Mouse (Mus musculus) hindbrain, embryonic 11.5 days (tissue): ENCODE data around the gene Mcm3. TPM values are rescaled to one million over a fixed set of nuclear protein-coding genes. Genes with fewer than 3 reads are reported as not detected.
A peak's percentile ranks its signal among the peaks of the same experiment; 100 is the strongest.

Experiments
- ATAC-seq: fragments of 200-750 bp; cut with Nextera tagmentation; 2 replicates; pipeline ENCODE4 v1.8.0; 2017; ENCODE audit warnings: mild to moderate bottlenecking, moderate TSS enrichment, moderate library complexity; ENCODE audit not compliant: low FRiP score
- DNase-seq: peaks from one replicate; pipeline ENCODE4 v3.0.0-alpha.2; 2015; ENCODE audit warnings: low spot score
- H3K27ac ChIP-seq: fragments of 300-500 bp; sonication (generic); 2 replicates; pipeline ENCODE4 v1.5.1; 2014; ENCODE audit warnings: mild to moderate bottlenecking, low read depth, low read length
- H3K27me3 ChIP-seq: fragments of 300-500 bp; sonication (generic); 2 replicates; pipeline ENCODE4 v1.6.1; 2014; ENCODE audit warnings: mild to moderate bottlenecking, low read length, moderate library complexity, mixed read lengths; ENCODE audit not compliant: control insufficient read depth, insufficient read depth
- H3K36me3 ChIP-seq: fragments of 300-500 bp; sonication (generic); 2 replicates; pipeline ENCODE4 v1.6.1; 2014; ENCODE audit warnings: mild to moderate bottlenecking, low read length, moderate library complexity, mixed read lengths; ENCODE audit not compliant: control insufficient read depth, insufficient read depth
- H3K4me1 ChIP-seq: fragments of 300-500 bp; sonication (generic); replicated peaks from 2 replicates; pipeline ENCODE4 v1.6.1; 2014; ENCODE audit warnings: low read length, mixed read lengths; ENCODE audit not compliant: control insufficient read depth, insufficient read depth
- H3K4me2 ChIP-seq: fragments of 300-500 bp; sonication (generic); replicated peaks from 2 replicates; pipeline ENCODE4 v1.6.1; 2014; ENCODE audit warnings: mild to moderate bottlenecking, low read depth, low read length
- H3K4me3 ChIP-seq: fragments of 300-500 bp; sonication (generic); 2 replicates; pipeline ENCODE4 v1.5.1; 2014; ENCODE audit warnings: low read depth, low read length
- H3K9ac ChIP-seq: fragments of 300-500 bp; sonication (generic); 2 replicates; pipeline ENCODE4 v1.6.1; 2014; ENCODE audit warnings: low read depth, low read length
- H3K9me3 ChIP-seq: fragments of 300-500 bp; sonication (generic); 2 replicates; pipeline ENCODE4 v1.6.1; 2016; ENCODE audit warnings: low read length; ENCODE audit not compliant: control insufficient read depth
- WGBS: fragments of 180-500 bp; shearing (Covaris S2); extraction: QIAGEN DNeasy Blood & Tissue Kit; methylation state at CpG from one replicate; pipeline ENCODE4 v1.1.7; 2014; 5-methylcytosine and 5-hydroxymethylcytosine counted together
- polyA plus RNA-seq: library from polyadenylated mRNA; unstranded; fragments of >200 nt; fragmentation: Nextera tagmentation; extraction: Ambion mirVana; gene quantifications from 2 replicates; pipeline ENCODE4 v1.2.1, GENCODE M21; 2014

Gene Mcm3
- 152 and 168 TPM in 2 replicates for polyA plus RNA-seq

DNA sequence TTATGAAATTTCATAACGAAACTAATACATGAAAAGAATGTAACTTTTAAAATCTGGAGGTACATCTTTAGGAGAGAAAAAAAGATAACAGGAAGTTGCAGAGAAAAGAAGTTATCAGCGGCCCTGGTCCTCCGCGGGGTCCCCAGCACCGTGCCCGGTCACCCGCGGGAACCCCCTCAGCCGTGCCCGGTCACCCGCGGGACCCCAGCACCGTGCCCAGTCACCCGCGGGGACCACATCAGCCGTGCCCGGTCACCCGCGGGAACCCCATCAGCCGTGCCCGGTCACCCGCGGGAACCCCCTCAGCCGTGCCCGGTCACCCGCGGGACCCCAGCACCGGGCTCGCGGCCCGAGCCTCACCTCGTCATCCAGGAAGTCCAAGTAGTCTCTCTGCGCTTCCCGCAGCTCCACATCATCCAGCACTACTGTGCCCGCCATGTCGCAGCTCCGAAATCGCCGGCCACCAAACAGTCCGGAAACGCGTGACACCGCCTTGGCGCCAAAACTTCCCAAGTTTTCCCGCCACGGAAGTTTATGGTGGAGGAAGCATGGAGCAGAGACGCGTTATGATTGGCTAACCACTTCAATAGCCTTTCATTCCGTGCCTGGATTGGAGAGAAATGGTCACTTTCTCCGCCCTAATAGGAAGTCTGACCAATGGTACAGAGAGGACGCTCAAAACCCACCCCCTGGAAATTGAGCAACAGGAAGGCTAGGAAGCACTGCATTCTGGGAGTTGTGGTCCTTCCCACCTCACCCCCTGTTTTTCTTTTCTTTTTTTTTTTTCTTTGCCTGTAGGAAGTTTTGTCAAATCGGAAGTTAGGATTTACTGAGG, at the start of gene Mcm3:
Gene Mcm3, minus strand, starts transcription at position 542 of the 835 bp plus-strand sequence.
- H3K27ac ChIP-seq, result no peak within 1 kb of the TSS
- no peaks in the 10 kb centered on the region for H3K27me3 ChIP-seq
- H3K4me2 ChIP-seq, result peak within 1 kb of the TSS; percentile 71
- WGBS, result under 1% methylated on average over 49 of the region's 52 CpGs
- H3K4me3 ChIP-seq, result peak within 1 kb of the TSS; percentile 81
- peaks cover 5% of the 10 kb centered on the region; the same call in 1 of the 2 replicates for H3K36me3 ChIP-seq
- no peaks in the 10 kb centered on the region for H3K9me3 ChIP-seq
- no peaks in the 10 kb centered on the region for H3K4me1 ChIP-seq
- peak within 1 kb of the TSS; percentile 67 for H3K9ac ChIP-seq
- peak; percentile 100 for ATAC-seq
- DNase-seq, result peak; percentile 94

DNA sequence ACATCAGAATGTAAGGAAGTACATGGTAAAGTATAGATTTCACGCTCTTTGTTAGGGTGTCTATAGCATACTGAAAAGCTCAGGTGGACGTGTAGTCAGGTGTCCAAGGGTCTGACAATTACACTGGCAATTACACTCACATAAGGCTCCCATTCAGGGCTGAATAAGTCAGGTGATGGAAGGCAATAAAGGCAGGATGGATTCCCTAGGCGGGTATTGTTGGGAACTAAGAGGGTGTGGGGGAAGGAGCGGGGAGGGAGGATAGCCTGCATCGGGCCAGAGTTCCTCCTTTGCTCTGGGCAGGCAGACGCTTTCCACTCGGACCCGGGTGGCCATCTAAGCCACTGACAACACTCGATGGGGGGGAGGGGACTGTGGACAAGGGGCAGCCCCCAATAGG, 47.9 kb upstream of the Mcm3 start:
- ATAC-seq, result peak; percentile 58
- Histone ChIP-seq H3K36me3 (no peaks in the 10 kb centered on the region), H3K4me3 (no peak overlapping the region), H3K27ac (peak overlapping the region; percentile 86), H3K4me1 (no peaks in the 10 kb centered on the region; the same call in 1 of the 2 replicates), H3K27me3 (no peaks in the 10 kb centered on the region), H3K9ac (no peak overlapping the region), H3K4me2 (no peak overlapping the region), H3K9me3 (no peaks in the 10 kb centered on the region)
- peak; percentile 41 for DNase-seq
- WGBS, result 34% methylated on average over 9 of the region's 9 CpGs

DNA sequence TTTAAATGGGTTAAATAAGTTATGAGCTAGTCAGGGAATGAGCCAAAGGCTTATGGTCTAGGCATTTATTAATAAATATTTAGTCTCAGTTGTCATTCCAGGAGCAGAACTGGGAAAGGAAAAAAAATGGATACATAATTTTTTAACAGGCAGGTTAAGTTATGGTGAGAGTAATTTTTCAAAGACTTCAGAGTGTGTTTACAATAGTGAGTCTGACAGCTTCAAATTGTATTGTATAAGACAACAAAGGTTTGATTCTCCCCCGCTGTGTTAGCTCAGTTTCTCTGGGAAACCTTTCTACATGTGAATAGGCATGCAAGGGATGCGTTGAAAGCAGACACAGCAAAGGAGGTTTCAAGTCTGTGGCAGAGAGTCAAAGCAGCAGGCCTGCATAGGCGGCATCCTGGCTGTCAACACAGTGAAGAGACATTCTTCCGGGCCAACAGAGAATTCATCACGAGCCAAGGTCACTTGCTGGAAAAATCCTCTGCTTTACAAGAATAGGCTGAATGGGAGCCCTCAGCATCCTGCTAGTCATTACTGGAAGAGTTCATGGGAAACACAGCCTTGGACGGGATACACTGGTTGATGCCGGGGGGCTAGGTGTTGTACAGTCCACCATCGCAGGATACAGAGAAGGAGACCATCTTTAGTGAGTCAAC, 47.3 kb upstream of the Mcm3 start:
- no peak overlapping the region for H3K9ac ChIP-seq
- no peak overlapping the region for H3K4me2 ChIP-seq
- H3K36me3 ChIP-seq, result no peaks in the 10 kb centered on the region
- H3K27ac ChIP-seq, result peak overlapping the region; percentile 86
- ATAC-seq (peak; percentile 85), DNase-seq (peak; percentile 69)
- H3K4me3 ChIP-seq, result no peak overlapping the region
- 20% methylated on average over 8 of the region's 8 CpGs for WGBS
- no peaks in the 10 kb centered on the region for H3K9me3 ChIP-seq
- no peaks in the 10 kb centered on the region; the same call in 1 of the 2 replicates for H3K4me1 ChIP-seq
- H3K27me3 ChIP-seq, result no peaks in the 10 kb centered on the region

DNA sequence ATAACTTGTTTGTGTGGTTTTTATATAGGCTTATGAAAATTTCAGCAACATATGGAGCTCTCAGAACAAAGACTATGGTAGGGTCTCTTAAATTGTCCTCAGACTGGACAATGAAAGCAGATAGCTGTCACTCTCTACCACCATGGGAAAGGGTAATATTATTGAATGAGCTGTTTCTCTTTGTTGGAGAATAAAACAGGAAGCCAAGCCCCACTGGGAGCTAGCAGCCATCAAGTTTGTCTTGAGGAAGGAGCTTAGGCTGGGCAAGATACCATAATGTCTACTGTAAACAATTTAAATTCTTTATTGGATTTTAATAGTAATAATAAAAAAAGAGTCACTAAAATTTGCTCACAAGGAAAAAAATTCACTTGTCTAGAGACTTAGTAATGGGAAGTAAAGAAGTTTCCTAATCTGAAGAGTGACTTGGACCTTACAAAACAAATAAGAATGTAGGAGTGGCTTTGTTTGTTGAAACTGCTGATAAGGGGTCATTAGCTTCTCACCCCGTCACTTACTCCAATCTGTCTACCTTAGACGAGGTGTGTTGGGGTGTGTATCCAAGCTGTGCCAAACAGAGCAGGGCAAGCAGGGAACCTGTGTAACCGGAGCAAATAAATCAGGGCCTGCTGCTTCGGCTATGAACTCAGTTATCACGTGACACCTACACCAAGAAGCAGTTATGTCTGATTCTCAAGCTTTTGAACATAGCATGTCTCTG, 43.5 kb upstream of the Mcm3 start:
- Histone ChIP-seq H3K4me2 (no peak overlapping the region), H3K9me3 (no peaks in the 10 kb centered on the region), H3K9ac (no peak overlapping the region), H3K4me3 (no peak overlapping the region), H3K4me1 (no peaks in the 10 kb centered on the region; the same call in 1 of the 2 replicates), H3K36me3 (no peaks in the 10 kb centered on the region), H3K27ac (no peak overlapping the region), H3K27me3 (no peaks in the 10 kb centered on the region)
- WGBS, result 67% methylated on average over 5 of the region's 5 CpGs
- no peak for ATAC-seq
- no peak for DNase-seq

DNA sequence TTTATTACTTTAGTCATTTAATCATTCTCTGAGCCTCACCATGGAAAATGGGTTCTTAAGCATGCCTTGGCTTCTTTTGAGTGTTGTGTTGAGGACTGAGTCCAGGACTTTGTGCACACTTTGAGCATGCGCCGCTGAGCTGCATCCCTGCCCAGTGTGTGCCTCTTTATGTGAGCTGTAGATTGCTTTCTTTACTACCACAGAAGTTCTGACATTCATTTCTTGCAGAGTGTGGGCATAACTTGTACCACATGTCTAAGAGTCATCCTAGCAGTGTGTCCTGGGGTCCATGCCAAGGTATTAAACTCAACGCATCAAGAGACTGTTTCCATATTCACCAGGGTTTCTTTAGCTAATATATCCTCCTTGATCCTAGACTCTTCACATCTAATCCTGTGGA, 41.8 kb upstream of the Mcm3 start:
- Histone ChIP-seq H3K27me3 (no peaks in the 10 kb centered on the region), H3K9ac (no peak overlapping the region), H3K4me2 (no peak overlapping the region), H3K36me3 (no peaks in the 10 kb centered on the region), H3K9me3 (no peaks in the 10 kb centered on the region), H3K4me1 (no peaks in the 10 kb centered on the region), H3K27ac (no peak overlapping the region), H3K4me3 (no peak overlapping the region)
- WGBS, result 91% methylated on average over 3 of the region's 3 CpGs
- ATAC-seq (no peak), DNase-seq (no peak)

DNA sequence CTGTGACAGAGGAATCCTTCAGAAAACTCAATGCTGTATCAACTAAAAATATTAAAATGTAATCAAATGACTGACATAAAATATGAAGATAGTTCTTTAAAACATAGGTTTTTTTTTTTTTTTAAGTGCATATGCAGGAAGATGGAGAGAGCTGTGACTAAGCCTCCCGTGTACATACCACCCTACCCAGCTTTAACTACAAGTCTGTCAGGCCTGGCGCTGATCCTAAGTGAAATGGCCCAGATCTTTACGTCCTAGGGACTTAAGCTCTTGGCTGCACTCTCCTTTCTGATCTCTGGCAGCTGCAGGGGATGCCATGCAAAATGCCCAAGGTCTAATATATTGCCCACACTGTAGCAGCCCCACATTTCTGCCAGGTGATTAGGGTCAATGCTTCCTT, 40.7 kb upstream of the Mcm3 start:
- Histone ChIP-seq H3K4me3 (no peak overlapping the region), H3K9me3 (no peaks in the 10 kb centered on the region), H3K27me3 (no peaks in the 10 kb centered on the region), H3K9ac (no peak overlapping the region), H3K4me2 (no peak overlapping the region), H3K36me3 (no peaks in the 10 kb centered on the region), H3K27ac (no peak overlapping the region), H3K4me1 (no peaks in the 10 kb centered on the region)
- WGBS, result 80% methylated on average over 3 of the region's 3 CpGs
- DNase-seq (no peak), ATAC-seq (no peak)

DNA sequence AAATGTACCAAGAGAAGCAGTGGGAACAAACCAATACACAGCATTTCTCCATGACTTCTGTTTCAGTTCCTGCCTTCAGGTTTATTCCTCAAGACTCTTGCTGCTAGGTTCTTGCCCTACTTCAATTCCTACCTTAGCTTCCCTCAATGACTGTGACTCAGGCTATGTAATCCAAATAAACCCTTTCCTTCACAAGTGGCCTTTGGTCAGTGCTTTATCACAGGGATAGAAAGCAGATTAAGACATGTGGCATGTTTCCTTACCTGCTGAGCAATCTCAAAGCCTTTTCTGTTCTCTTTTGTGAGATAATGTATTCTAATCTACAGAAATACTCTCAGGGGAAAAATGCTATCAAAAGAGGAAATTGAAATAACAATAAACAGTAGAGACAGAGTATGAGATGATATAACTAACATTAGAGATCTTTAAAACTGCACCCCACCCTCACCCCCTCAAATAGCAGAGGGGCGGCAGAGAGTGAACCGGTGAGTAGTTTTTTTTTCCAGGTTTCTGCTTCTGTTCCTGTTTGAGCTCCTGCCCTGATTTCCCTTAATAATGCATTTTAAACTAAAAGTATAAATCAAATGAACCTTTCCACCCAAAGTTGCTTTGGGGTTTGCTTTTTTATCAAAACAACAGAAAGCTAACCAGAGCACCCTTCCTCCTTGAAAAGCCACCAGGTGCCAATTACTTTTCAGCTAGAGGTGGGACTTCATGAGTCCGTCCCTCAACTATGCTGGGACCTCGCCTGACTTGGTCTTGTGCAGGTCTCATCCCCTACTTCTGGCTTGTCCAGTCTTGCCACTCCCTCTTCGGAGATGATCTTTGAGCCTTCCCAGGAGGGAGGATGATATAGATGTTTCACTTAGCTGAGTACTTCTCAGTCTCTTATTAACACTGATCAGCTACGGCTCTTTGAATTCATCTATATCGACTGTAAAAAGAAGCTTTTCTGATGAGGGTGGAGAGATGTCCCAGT, 37.1 kb upstream of the Mcm3 start:
- no peak overlapping the region for H3K9ac ChIP-seq
- H3K27me3 ChIP-seq, result no peaks in the 10 kb centered on the region
- 92% methylated on average over 7 of the region's 7 CpGs for WGBS
- no peak overlapping the region for H3K27ac ChIP-seq
- no peak for ATAC-seq
- no peak for DNase-seq
- no peak overlapping the region for H3K4me3 ChIP-seq
- H3K4me2 ChIP-seq, result no peak overlapping the region
- no peaks in the 10 kb centered on the region for H3K4me1 ChIP-seq
- H3K36me3 ChIP-seq, result no peaks in the 10 kb centered on the region
- no peaks in the 10 kb centered on the region for H3K9me3 ChIP-seq

DNA sequence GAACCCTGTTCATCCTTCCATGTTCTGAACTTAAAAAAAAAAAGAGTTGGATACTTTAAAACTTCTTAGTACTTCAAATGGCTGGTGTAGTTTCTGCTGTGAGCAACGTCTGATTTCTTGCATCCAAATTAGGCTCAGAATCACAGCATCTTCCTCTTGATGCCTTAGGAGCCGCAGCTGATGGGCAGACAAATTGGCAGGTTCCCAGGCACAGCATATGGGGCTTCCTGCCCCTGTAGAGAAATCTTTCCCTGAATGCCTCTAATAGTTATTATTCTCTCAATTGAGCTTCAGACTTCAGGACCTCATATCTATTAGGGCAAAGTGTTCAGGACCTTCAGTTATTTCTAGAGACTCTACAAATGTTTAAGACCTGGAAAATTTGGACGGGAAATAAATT, 19.8 kb upstream of the Mcm3 start:
- ATAC-seq (no peak), DNase-seq (no peak)
- Histone ChIP-seq H3K4me2 (no peak overlapping the region), H3K27me3 (no peaks in the 10 kb centered on the region), H3K9ac (no peak overlapping the region), H3K9me3 (no peaks in the 10 kb centered on the region), H3K4me3 (no peak overlapping the region), H3K4me1 (no peaks in the 10 kb centered on the region), H3K36me3 (no peaks in the 10 kb centered on the region), H3K27ac (no peak overlapping the region)
- 78% methylated on average over 3 of the region's 3 CpGs for WGBS
